Mouse (Mus musculus) gastrocnemius, postnatal 4 days (tissue): ENCODE data around the gene Smarca4. TPM values are rescaled to one million over a fixed set of nuclear protein-coding genes. Genes with fewer than 3 reads are reported as not detected.

ENCODE experiments used
- DNase-seq, 2 experiments: peaks; one replicate each; pipeline ENCODE4 v3.0.0; 2021 to 2022; ENCODE audit warnings: low spot score in 2 of 2, mixed read lengths in 2 of 2
- microRNA-seq: library from miRNA; unstranded; fragments of <30 nt; microRNA quantifications from one replicate; pipeline ENCODE4 v1.2.0, GENCODE M21; 2021
- total RNA-seq, 2 experiments: library from RNA; stranded (reverse); gene quantifications; 2 replicates each; pipeline ENCODE4 v1.2.3; 2021

Smarca4 gene
- total RNA-seq, 2 experiments from 2014 or later, result 65.7 to 66.7 TPM

GRCm38 (mm10) chr9:21748491-21748890 is 132.5 kb downstream of the Smarca4 start:
- DNase-seq, result no peak

- DNase-seq, result no peak
These were observed 133.6 kb downstream of the Smarca4 start for GRCm38 (mm10) chr9:21749382-21750118.

GRCm38 (mm10) chr9:21750370-21750769 is 134.4 kb downstream of the Smarca4 start:
- no peak for DNase-seq

DNA sequence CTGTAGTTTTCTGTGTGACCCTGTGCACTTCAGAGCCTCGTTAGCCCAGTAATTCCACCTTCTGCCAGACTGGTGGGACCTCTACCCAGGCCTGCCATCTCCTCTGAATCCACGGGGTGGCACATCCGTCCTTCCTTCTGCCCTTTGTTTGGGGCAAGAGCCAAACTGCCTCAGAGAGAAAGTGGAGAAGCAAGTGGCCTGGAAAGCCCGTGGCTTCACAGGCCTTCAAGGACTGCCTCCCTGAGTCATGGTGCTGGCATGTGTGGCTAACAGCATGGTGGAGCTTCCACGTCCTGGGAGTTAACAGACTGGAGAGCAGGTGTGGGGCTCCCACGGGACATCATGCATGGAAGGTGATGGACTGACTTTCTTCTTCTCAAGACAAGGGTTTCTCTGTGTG is 135.4 kb downstream of the Smarca4 start:
- peak in 1 of 2 experiments; percentile 48 for DNase-seq

DNA sequence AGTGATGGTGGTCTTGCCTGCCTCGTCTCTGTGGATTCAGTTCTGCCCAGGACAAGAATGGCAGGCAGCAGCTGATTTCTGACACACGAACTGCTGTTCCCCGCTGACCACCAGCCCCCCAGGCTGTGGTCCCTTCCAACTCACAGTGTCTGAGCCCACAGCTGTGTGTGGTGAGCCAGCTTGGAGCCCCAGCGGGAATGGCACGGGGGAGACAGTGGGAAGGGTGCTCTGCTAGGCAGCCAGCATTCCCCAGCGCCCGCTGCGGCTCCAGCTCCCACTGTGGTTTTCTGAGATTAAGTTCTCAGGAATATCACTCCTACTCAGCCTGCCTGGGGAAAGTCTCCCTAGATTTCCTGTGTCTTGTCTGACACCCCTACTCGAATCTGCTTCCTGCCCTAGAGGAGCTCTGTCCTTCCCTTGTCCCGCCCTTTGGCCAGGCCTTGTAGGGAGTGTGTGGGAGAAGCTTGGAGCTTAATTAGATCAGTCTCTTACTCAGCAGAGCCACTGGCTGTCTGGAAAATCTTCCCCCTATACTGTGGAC is 136.4 kb downstream of the Smarca4 start:
- peak in 1 of 2 experiments; percentile 49 for DNase-seq

Small RNA genes lying within 50 kb of the gene (microRNA-seq; reads per million reads assigned to microRNA genes)
- not detected for gene Mir1946b

Other genes with a start within 250 kb of the Smarca4 start
- 10 to 100 TPM; 65.2 to 75.5 TPM for gene Ilf3, start 248.3 kb upstream of the Smarca4 start, total RNA-seq
- gene Qtrt1, start 204.3 kb upstream of the Smarca4 start, total RNA-seq, result 10 to 100 TPM; 15.1 to 18.5 TPM
- 10 to 100 TPM; 75.0 to 86.0 TPM for gene Dnm2, start 191.3 kb upstream of the Smarca4 start, total RNA-seq
- gene Tmed1, start 105.9 kb upstream of the Smarca4 start, total RNA-seq, result 10 to 100 TPM; 38.3 to 40.6 TPM
- gene AB124611, start 90.0 kb upstream of the Smarca4 start, total RNA-seq, result 1 to 10 TPM; 1.9 to 2.0 TPM
- 10 to 100 TPM; 81.9 to 91.2 TPM for gene Carm1, start 69.3 kb upstream of the Smarca4 start, total RNA-seq
- 10 to 100 TPM; 46.6 to 51.3 TPM for gene Timm29, start 23.4 kb upstream of the Smarca4 start, total RNA-seq
- 1 to 10 TPM; 5.3 to 6.1 TPM for gene Yipf2, start 23.3 kb upstream of the Smarca4 start, total RNA-seq
- 10 to 100 TPM; 25.6 to 37.2 TPM for gene Ldlr, start 107.3 kb downstream of the Smarca4 start, total RNA-seq
- gene Spc24, start 144.1 kb downstream of the Smarca4 start, total RNA-seq, result 10 to 100 TPM; 10.8 to 14.2 TPM
- gene Kank2, start 182.6 kb downstream of the Smarca4 start, total RNA-seq, result 10 to 100 TPM; 48.1 to 49.1 TPM
- gene Angptl8, start 219.3 kb downstream of the Smarca4 start, total RNA-seq, result under 1 TPM in 1 of 2 experiments, not detected in 1; 0.54 TPM
- 10 to 100 TPM; 34.3 to 44.5 TPM for gene Dock6, start 236.5 kb downstream of the Smarca4 start, total RNA-seq